Mouse (Mus musculus) gastrocnemius, postnatal 4 days (tissue): ENCODE results near the gene Fam169b. TPM values are rescaled to one million over a fixed set of nuclear protein-coding genes. Genes with fewer than 3 reads are reported as not detected.
A peak's percentile ranks its signal among the peaks of the same experiment; 100 is the strongest.
"Not testable (repeated sequence)": the region's sequence is repeated elsewhere in the genome, so short reads cannot be mapped to it uniquely, and the experiment has no call there.

Source experiments
- DNase-seq, 2 experiments: peaks; one replicate each; pipeline ENCODE4 v3.0.0; 2021 to 2022; ENCODE audit warnings: low spot score in 2 of 2, mixed read lengths in 2 of 2
- total RNA-seq, 2 experiments: library from RNA; stranded (reverse); gene quantifications; 2 replicates each; pipeline ENCODE4 v1.2.3; 2021

The Fam169b gene
- total RNA-seq, 2 experiments from 2014 or later: 1.0 to 1.3 TPM

- DNase-seq: not testable (repeated sequence)
These were observed 9.5 kb downstream of the Fam169b start for GRCm38 (mm10) chr7:68283133-68283520.

- DNase-seq: no peak
These were observed 10.1 kb downstream of the Fam169b start for GRCm38 (mm10) chr7:68283776-68284175.

GRCm38 (mm10) chr7:68285851-68286298 is 12.2 kb downstream of the Fam169b start:
- DNase-seq: no peak

GRCm38 (mm10) chr7:68286526-68287481 is 13.2 kb downstream of the Fam169b start:
- DNase-seq: no peak

GRCm38 (mm10) chr7:68287582-68287981 is 13.9 kb downstream of the Fam169b start:
- DNase-seq: no peak

- not testable (repeated sequence) for DNase-seq
These were observed 14.4 kb downstream of the Fam169b start for GRCm38 (mm10) chr7:68288000-68288399.

- DNase-seq: no peak
These were observed 15.4 kb downstream of the Fam169b start for GRCm38 (mm10) chr7:68289081-68289480.

- no peak for DNase-seq
These were observed 18.0 kb downstream of the Fam169b start for GRCm38 (mm10) chr7:68291603-68292002.

- no peak for DNase-seq
These were observed 20.6 kb downstream of the Fam169b start for GRCm38 (mm10) chr7:68293997-68294789.

GRCm38 (mm10) chr7:68296487-68296886 is 22.8 kb downstream of the Fam169b start:
- no peak for DNase-seq

GRCm38 (mm10) chr7:68298381-68299076 is 24.9 kb downstream of the Fam169b start:
- DNase-seq: no peak

- no peak for DNase-seq
These were observed 27.5 kb downstream of the Fam169b start for GRCm38 (mm10) chr7:68301160-68301559.

- peak; percentile 52 to 70 for DNase-seq
These were observed 29.2 kb downstream of the Fam169b start for GRCm38 (mm10) chr7:68302586-68303433.

- DNase-seq: no peak
These were observed 30.0 kb downstream of the Fam169b start for GRCm38 (mm10) chr7:68303685-68304084.

GRCm38 (mm10) chr7:68305781-68306575 is 32.3 kb downstream of the Fam169b start:
- DNase-seq: no peak

GRCm38 (mm10) chr7:68306756-68307155 is 33.1 kb downstream of the Fam169b start:
- no peak for DNase-seq

GRCm38 (mm10) chr7:68311469-68311868 is 37.8 kb downstream of the Fam169b start:
- DNase-seq: no peak

- no peak for DNase-seq
These were observed 38.8 kb downstream of the Fam169b start for GRCm38 (mm10) chr7:68312395-68312794.

- DNase-seq: no peak
These were observed 39.6 kb downstream of the Fam169b start for GRCm38 (mm10) chr7:68313038-68313782.
